Mouse (Mus musculus) hematopoietic multipotent progenitor cell, adult 10-12 weeks (in vitro differentiated cells): Measurements from ENCODE around the gene 1700001J03Rik. TPM values are rescaled to one million over a fixed set of nuclear protein-coding genes. Genes with fewer than 3 reads are reported as not detected.

Experiments
- polyA plus RNA-seq: library from polyadenylated mRNA; stranded (reverse); fragments of >175 nt; gene quantifications from 2 replicates; pipeline ENCODE4 v1.2.3, GENCODE M21; 2012; ENCODE audit warnings: low replicate concordance

Gene 1700001J03Rik
- not detected in 2 replicates for polyA plus RNA-seq

GRCm38 (mm10) chr5:146185204-146185603 is at the start of gene 1700001J03Rik:
Gene 1700001J03Rik (minus strand): TSS chr5:146185304.

GRCm38 (mm10) chr5:146230864-146231654 is 46.0 kb upstream of the 1700001J03Rik start, which contains the start of gene Cdk8:
Gene Cdk8 (plus strand): TSS chr5:146231230.

GRCm38 (mm10) chr5:146220879-146221714 is 36.0 kb upstream of the 1700001J03Rik start, which contains the start of gene Rnf6:
Gene Rnf6 (minus strand): TSS chr5:146221555.

GRCm38 (mm10) chr5:146170621-146171020 is 14.5 kb downstream of the 1700001J03Rik start, which contains the start of gene Gm6309:
Gene Gm6309 (minus strand): TSS chr5:146170721.

GRCm38 (mm10) chr5:146160439-146160838 is 24.7 kb downstream of the 1700001J03Rik start, which contains the start of gene Gm5565:
Gene Gm5565 (minus strand): TSS chr5:146160539.

Other genes with a start within 250 kb of the 1700001J03Rik start
- gene Cyp3a25, start 175.7 kb downstream of the 1700001J03Rik start, polyA plus RNA-seq: not detected in 2 replicates
- gene Cyp3a59, start 106.0 kb downstream of the 1700001J03Rik start, polyA plus RNA-seq: not detected in 2 replicates
- gene Gm5565, start 24.8 kb downstream of the 1700001J03Rik start, polyA plus RNA-seq: not detected in 2 replicates
- not detected in 2 replicates for gene Gm6309, start 14.6 kb downstream of the 1700001J03Rik start, polyA plus RNA-seq
- gene Rnf6, start 36.3 kb upstream of the 1700001J03Rik start, polyA plus RNA-seq: 9.5 and 26.0 TPM in 2 replicates
- gene Cdk8, start 45.9 kb upstream of the 1700001J03Rik start, polyA plus RNA-seq: 13.0 and 15.9 TPM in 2 replicates
- gene Wasf3, start 199.7 kb upstream of the 1700001J03Rik start, polyA plus RNA-seq: not detected in 2 replicates